Mouse (Mus musculus) neural tube, embryonic 14.5 days (tissue): ENCODE results near the gene Pbrm1. TPM values are rescaled to one million over a fixed set of nuclear protein-coding genes. Genes with fewer than 3 reads are reported as not detected.

ENCODE experiments used
- ATAC-seq: fragments of 200-750 bp; cut with Nextera tagmentation; 2 replicates; pipeline ENCODE4 v1.8.0; 2017; ENCODE audit warnings: low read depth, mild to moderate bottlenecking, moderate TSS enrichment, moderate library complexity
- H3K27ac ChIP-seq: fragments of 300-500 bp; sonication (generic); 2 replicates; pipeline ENCODE4 v1.5.1; 2014; ENCODE audit warnings: low read depth, mild to moderate bottlenecking, control low read depth, low read length, moderate library complexity, mixed read lengths
- H3K27me3 ChIP-seq: fragments of 300-500 bp; sonication (generic); 2 replicates; pipeline ENCODE4 v1.6.1; 2014; ENCODE audit warnings: low read length; ENCODE audit not compliant: control insufficient read depth, insufficient read depth
- H3K36me3 ChIP-seq: fragments of 300-500 bp; sonication (generic); 2 replicates; pipeline ENCODE4 v1.6.1; 2014; ENCODE audit warnings: low read length, mixed read lengths; ENCODE audit not compliant: control insufficient read depth, insufficient read depth
- H3K4me1 ChIP-seq: fragments of 300-500 bp; sonication (generic); 2 replicates; pipeline ENCODE4 v1.6.1; 2014; ENCODE audit warnings: low read length; ENCODE audit not compliant: control insufficient read depth, insufficient read depth
- H3K4me2 ChIP-seq: fragments of 300-500 bp; sonication (generic); 2 replicates; pipeline ENCODE4 v1.6.1; 2014; ENCODE audit warnings: mild to moderate bottlenecking, low read depth, low read length, control low read depth
- H3K4me3 ChIP-seq: fragments of 300-500 bp; sonication (generic); 2 replicates; pipeline ENCODE4 v1.5.1; 2014; ENCODE audit warnings: low read depth, low read length, control low read depth, mixed read lengths
- H3K9ac ChIP-seq: fragments of 300-500 bp; sonication (generic); replicated peaks from 2 replicates; pipeline ENCODE4 v1.6.1; 2014; ENCODE audit warnings: low read depth, mild to moderate bottlenecking, control low read depth, low read length, mixed read lengths
- H3K9me3 ChIP-seq: fragments of 300-500 bp; sonication (generic); 2 replicates; pipeline ENCODE4 v1.6.1; 2016; ENCODE audit warnings: low read length; ENCODE audit not compliant: control insufficient read depth
- WGBS: fragments of 180-500 bp; shearing (Covaris S2); extraction: QIAGEN DNeasy Blood & Tissue Kit; methylation state at CpG from one replicate; pipeline ENCODE4 v1.1.7; 2014; 5-methylcytosine and 5-hydroxymethylcytosine counted together
- polyA plus RNA-seq: library from polyadenylated mRNA; unstranded; fragments of >200 nt; fragmentation: Nextera tagmentation; extraction: Ambion mirVana; gene quantifications from 2 replicates; pipeline ENCODE4 v1.2.1, GENCODE M21; 2014

The Pbrm1 gene
- polyA plus RNA-seq, 1 experiment from 2014 or later, result 94.3 TPM

- H3K36me3 ChIP-seq, result peaks cover 36% of the 10 kb centered on the region
- H3K9ac ChIP-seq, result no peak overlapping the region
- WGBS, result 86% methylated on average over 3 of the region's 3 CpGs
- no peak overlapping the region for H3K27ac ChIP-seq
- no peak overlapping the region for H3K4me2 ChIP-seq
- ATAC-seq, result no peak
- H3K27me3 ChIP-seq, result no peaks in the 10 kb centered on the region
- H3K9me3 ChIP-seq, result no peaks in the 10 kb centered on the region
- H3K4me3 ChIP-seq, result no peak overlapping the region
- H3K4me1 ChIP-seq, result no peaks in the 10 kb centered on the region
Observed at GRCm38 (mm10) chr14:31110613-31111012, 91.7 kb downstream of the Pbrm1 start.

DNA sequence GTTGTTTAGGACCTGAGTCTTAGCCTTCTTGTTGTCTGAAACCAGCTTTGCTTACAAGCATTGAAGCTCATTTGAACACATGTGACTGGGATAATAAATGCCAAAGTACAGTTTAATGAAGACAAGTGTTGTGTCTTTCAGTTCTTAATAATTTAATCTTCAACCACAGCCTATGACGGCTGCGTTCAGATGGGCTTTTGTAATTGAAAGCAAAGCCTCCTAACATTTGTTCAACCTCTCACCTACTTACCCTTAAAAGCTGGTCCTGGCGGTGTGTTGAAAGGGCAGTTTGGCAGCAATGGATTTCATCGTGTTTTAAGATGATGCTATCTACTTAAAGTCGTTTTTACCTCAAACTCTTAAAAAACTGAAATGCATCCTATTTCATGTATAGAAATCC, 93.2 kb downstream of the Pbrm1 start:
- WGBS, result 91% methylated on average over 5 of the region's 5 CpGs
- Histone ChIP-seq H3K36me3 (peaks cover 39% of the 10 kb centered on the region), H3K4me3 (no peak overlapping the region), H3K9me3 (no peaks in the 10 kb centered on the region), H3K4me1 (no peaks in the 10 kb centered on the region), H3K27me3 (no peaks in the 10 kb centered on the region), H3K4me2 (no peak overlapping the region), H3K27ac (no peak overlapping the region), H3K9ac (no peak overlapping the region)
- ATAC-seq, result no peak

DNA sequence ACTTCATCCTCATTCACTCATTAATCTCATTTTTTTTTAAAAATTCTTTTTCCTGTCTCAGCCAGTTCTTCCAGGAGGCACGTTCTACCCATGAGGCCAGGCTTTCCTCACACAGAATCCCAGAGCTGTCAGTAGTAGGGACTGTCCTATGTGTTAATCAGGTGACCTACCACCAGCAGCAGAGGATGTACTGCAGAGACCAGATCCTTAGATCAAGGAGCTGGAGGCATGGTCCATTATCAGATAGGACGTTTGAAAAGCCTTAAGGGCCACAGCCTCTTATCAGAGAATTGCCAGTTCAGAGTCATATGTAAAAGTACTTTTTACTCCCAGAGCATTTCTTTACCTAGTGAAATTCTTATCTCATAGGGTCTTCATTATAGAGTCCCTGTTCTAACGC, 95.1 kb downstream of the Pbrm1 start:
- Histone ChIP-seq H3K36me3 (peaks cover 44% of the 10 kb centered on the region), H3K4me1 (no peaks in the 10 kb centered on the region), H3K9ac (no peak overlapping the region), H3K9me3 (no peaks in the 10 kb centered on the region), H3K4me3 (no peak overlapping the region), H3K4me2 (no peak overlapping the region), H3K27me3 (no peaks in the 10 kb centered on the region), H3K27ac (no peak overlapping the region)
- 89% methylated on average over 3 of the region's 3 CpGs for WGBS
- no peak for ATAC-seq

GRCm38 (mm10) chr14:31115522-31115921, 96.6 kb downstream of the Pbrm1 start:
- Histone ChIP-seq H3K27ac (no peak overlapping the region), H3K36me3 (peaks cover 42% of the 10 kb centered on the region; the same call in 1 of the 2 replicates), H3K9me3 (no peaks in the 10 kb centered on the region), H3K9ac (no peak overlapping the region), H3K27me3 (no peaks in the 10 kb centered on the region), H3K4me2 (no peak overlapping the region), H3K4me3 (no peak overlapping the region), H3K4me1 (no peaks in the 10 kb centered on the region)
- WGBS, result 82% methylated on average over 2 of the region's 2 CpGs
- no peak for ATAC-seq

DNA sequence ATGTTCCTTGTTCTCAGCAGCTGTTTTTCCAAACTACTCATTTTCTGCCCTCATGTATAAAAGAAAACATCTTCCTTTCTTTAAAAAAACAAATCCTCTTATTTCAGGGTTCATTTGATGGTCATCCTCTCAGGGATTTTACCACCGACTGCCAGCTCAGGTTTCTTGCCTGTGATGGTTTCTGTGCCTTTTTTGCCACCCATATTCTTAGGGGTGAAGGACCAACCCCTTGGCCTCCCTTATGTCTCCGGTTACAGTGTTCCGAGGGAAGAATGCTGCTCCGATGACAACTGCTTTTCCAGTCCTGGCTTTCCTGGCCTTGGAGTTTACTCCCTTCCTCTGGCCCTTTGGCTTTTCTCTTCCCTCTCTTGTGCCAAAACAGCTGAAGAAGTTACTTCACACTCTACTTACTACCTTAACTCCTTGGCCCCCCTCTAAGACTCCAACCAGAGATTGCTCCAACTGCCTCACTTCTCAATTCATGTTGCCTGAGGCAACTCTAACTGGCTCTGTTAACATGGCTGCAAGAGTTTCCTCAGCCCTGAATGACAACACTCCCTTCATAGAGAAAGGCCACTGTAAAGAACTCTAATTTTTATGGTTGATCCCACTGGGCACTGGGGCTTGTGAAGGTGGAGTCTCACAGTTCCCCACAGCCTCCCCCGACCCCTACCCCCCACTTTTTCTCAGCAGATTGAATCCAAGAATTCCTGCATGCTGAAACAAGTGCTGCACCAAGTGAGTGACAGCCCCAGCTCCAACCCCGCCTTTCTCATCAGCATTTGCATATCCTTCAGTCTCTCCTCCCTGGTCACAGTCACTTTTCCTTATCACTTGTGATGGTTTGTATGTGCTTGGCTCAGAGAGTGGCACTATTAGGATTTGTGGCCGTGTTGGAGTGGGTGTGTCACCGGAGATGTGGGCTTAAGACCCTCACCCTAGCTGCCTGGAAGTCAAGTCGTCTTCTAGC, 106.5 kb downstream of the Pbrm1 start:
- no peak for ATAC-seq
- no peak overlapping the region for H3K9ac ChIP-seq

DNA sequence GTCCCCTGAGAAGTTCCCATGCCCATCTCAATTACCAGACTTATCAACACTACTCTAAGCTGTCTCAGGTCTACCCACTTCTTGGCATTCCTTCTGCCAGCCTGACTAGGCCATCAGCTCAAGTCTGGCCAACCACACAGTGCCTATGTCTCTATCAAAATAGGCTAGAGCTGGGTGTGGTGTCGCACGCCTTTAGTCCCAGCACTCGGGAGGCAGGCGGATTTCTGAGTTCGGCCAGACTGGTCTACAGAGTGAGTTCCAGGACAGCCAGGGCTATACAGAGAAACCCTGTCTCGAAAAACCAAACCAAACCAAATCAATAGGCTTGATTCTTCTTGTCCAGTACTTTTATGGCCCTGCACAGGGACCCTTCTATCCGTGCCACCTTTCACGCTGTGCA, 107.9 kb downstream of the Pbrm1 start:
- Histone ChIP-seq H3K4me2 (no peak overlapping the region), H3K27me3 (no peaks in the 10 kb centered on the region), H3K36me3 (no peaks in the 10 kb centered on the region), H3K9ac (no peak overlapping the region), H3K4me1 (peaks cover 6% of the 10 kb centered on the region), H3K4me3 (no peak overlapping the region), H3K9me3 (no peaks in the 10 kb centered on the region), H3K27ac (no peak overlapping the region)
- WGBS, result 94% methylated on average over 8 of the region's 8 CpGs
- no peak for ATAC-seq

More for the DNA sequence above, 106.5 kb downstream of the Pbrm1 start:
- H3K4me1 ChIP-seq, result peaks cover 5% of the 10 kb centered on the region; the same call in 1 of the 2 replicates
- peaks cover 3% of the 10 kb centered on the region; the same call in 1 of the 2 replicates for H3K36me3 ChIP-seq
- H3K9me3 ChIP-seq, result no peaks in the 10 kb centered on the region
- H3K4me2 ChIP-seq, result no peak overlapping the region
- WGBS, result 66% methylated on average over 9 of the region's 9 CpGs
- H3K4me3 ChIP-seq, result no peak overlapping the region
- no peaks in the 10 kb centered on the region for H3K27me3 ChIP-seq
- H3K27ac ChIP-seq, result no peak overlapping the region

DNA sequence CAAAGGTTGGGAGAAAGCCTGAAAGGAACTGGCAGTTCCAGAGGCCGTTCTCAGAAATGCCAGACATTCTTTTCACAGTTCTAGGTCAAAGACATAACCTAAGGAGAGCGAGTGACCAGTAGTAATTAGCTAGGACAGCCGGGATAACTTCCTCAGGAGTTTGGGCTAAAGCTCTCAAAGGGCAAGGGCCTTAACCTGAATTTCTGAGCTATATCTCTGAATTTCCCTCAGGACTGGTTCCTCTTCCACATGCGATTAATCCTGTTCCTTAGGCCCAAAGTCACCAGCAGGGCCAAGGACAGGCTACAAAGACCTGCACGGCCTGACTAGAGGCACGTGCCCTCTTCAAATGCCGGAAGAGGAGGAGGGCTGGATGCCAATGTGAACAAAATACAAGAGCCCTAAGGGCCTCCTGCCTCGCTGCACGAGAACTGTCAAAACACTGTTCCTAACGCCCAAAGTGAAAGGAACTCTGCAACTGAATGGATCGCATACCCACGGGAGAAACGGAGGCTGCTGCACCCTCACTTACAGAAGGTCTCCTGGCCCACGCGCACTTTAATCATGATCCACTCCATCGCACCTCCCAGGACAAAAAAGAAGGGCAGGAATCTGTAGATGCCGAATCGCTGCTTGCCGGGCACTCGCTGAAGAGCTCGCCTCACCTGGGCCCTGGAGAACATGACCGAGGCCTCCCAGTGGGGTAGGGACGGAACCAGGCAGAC, 109.3 kb downstream of the Pbrm1 start:
- no peaks in the 10 kb centered on the region for H3K27me3 ChIP-seq
- 0 out of 2 replicates have a peak, but pooled peaks have one; percentile 2 for ATAC-seq
- H3K4me3 ChIP-seq, result peak overlapping the region; percentile 65
- H3K9ac ChIP-seq, result peak overlapping the region; percentile 64
- 2% methylated on average over 23 of the region's 23 CpGs for WGBS
- H3K9me3 ChIP-seq, result no peaks in the 10 kb centered on the region
- H3K4me2 ChIP-seq, result peak overlapping the region; percentile 59
- H3K36me3 ChIP-seq, result no peaks in the 10 kb centered on the region
- peaks cover 20% of the 10 kb centered on the region for H3K4me1 ChIP-seq
- peak overlapping the region; percentile 68; the same call in 1 of the 2 replicates for H3K27ac ChIP-seq

DNA sequence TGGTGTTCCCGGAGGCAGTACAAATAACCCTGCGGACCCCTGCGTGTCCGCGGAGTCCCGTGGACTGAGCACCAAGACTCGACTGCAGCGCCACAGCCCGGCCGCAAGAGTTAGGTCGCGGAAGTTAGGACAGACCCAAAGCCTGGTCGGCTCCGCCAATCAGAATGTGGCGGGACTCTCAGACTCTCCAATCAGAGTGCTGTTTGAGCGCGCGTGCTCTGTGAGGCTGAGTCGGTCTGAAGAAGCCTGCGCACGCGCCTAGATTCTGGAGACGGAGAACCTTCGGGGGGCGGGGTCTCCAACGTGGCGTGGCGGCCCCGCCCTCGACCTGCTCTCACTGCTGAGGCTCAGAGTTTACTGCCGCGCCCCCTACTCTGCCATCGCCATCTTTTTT, 109.9 kb downstream of the Pbrm1 start, which contains the start of gene Smim4:
Gene Smim4 (minus strand): TSS at position 131 of the 394 bp plus-strand sequence.
- Histone ChIP-seq H3K36me3 (no peaks in the 10 kb centered on the region), H3K4me3 (peak within 1 kb of the TSS; percentile 65), H3K4me1 (peaks cover 23% of the 10 kb centered on the region), H3K9me3 (no peaks in the 10 kb centered on the region), H3K4me2 (peak within 1 kb of the TSS; percentile 59), H3K9ac (peak within 1 kb of the TSS; percentile 64), H3K27me3 (no peaks in the 10 kb centered on the region), H3K27ac (peak within 1 kb of the TSS; percentile 87; the same call in 1 of the 2 replicates)
- peak; percentile 96 for ATAC-seq
- WGBS, result under 1% methylated on average over 33 of the region's 33 CpGs
